Mouse (Mus musculus): ENCODE measurements at regions not wholly inside any gene's neighbourhood (a gene's known extent, or its start where the extent isn't known, plus 50 kb on each side); places are given as distances from the start of the nearest gene placed in this dataset.

DNA sequence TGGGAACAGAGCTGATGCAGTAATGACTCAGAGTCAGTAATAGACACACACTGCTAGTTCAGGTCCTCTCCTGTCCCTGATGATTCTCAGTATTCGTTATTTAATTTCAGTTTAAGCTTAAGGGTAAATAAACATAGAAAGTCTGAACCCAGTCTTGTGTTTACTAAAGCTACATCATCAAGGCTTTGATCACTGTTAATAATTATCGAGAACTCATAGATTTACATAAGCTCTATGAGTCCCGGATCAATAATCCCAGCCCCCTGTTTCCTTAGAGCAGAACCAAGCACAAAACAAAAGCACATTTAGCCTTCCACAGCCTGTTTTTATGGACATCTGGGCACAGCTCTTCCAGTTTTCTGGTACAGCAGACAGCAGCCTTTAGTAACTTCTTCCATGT, 59.0 kb upstream of the Ifngr1 start:
- H3K36me3 ChIP-seq (ENCODE audit: control insufficient read depth, insufficient read depth, low read length): no peaks in the 10 kb centered on the region
- 33% methylated on average over 3 of the region's 3 CpGs for WGBS
- H3K4me1 ChIP-seq (ENCODE audit: control insufficient read depth, insufficient read depth, insufficient read length, low read length): peaks cover 30% of the 10 kb centered on the region; the same call in 1 of the 2 replicates
- no peak for TF ChIP-seq POLR2A (IDR thresholded peaks at IDR 0.05; ENCODE audit: low read depth, low read length)
- TF ChIP-seq CTCF (IDR thresholded peaks at IDR 0.05; ENCODE audit: extremely low read depth, insufficient read length, insufficient replicate concordance, low read depth, low read length): no peak
- H3K4me3 ChIP-seq (ENCODE audit: low read depth, low read length): no peak overlapping the region
- H3K27me3 ChIP-seq (ENCODE audit: control insufficient read depth, insufficient read depth, low read length): no peaks in the 10 kb centered on the region
- H3K27ac ChIP-seq (ENCODE audit: insufficient read depth, low read depth, low read length): peak overlapping the region; percentile 94

DNA sequence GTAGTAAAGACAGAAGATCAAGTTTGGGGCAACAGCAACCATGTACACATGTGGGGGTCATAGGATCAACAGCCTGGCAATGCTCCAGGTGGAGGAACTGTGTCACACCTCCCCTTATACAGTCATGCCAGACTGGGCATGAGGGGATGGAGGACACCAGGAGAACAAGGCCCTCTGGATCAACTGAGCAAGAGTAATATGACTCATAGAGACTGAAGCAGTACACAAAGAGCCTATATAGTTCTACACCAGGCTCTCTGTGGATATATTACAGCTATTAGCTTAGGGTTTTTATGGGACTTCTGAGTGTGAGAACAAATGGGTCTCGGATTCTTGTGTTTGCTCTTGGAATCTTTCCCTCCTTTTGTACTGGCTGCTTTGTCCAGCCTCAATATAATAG, 57.9 kb upstream of the Ifngr1 start:
- Histone ChIP-seq H3K27me3 (ENCODE audit: control insufficient read depth, insufficient read depth, low read length) (no peaks in the 10 kb centered on the region), H3K27ac (ENCODE audit: insufficient read depth, low read depth, low read length) (peak overlapping the region; percentile 76), H3K36me3 (ENCODE audit: control insufficient read depth, insufficient read depth, low read length) (no peaks in the 10 kb centered on the region), H3K4me3 (ENCODE audit: low read depth, low read length) (no peak overlapping the region), H3K4me1 (ENCODE audit: control insufficient read depth, insufficient read depth, insufficient read length, low read length) (peaks cover 24% of the 10 kb centered on the region; the same call in 1 of the 2 replicates)
- WGBS: 30% methylated on average over 1 of the region's 1 CpGs
- no peak for TF ChIP-seq POLR2A (IDR thresholded peaks at IDR 0.05; ENCODE audit: low read depth, low read length)
- no peak for TF ChIP-seq CTCF (IDR thresholded peaks at IDR 0.05; ENCODE audit: extremely low read depth, insufficient read length, insufficient replicate concordance, low read depth, low read length)

All from small intestine, adult 2 months (tissue).